Mouse (Mus musculus) hindbrain, embryonic 12.5 days (tissue): ENCODE results near the gene Asphd2. TPM values are rescaled to one million over a fixed set of nuclear protein-coding genes. Genes with fewer than 3 reads are reported as not detected.
"Not testable (repeated sequence)": the region's sequence is repeated elsewhere in the genome, so short reads cannot be mapped to it uniquely, and the experiment has no call there.

ENCODE experiments used
- ATAC-seq: fragments of 200-750 bp; cut with Nextera tagmentation; 2 replicates; pipeline ENCODE4 v1.8.0; 2017; ENCODE audit warnings: moderate TSS enrichment; ENCODE audit not compliant: low FRiP score
- H3K27ac ChIP-seq: fragments of 300-500 bp; sonication (generic); 2 replicates; pipeline ENCODE4 v1.5.1; 2016; ENCODE audit warnings: mild to moderate bottlenecking
- H3K27me3 ChIP-seq: fragments of 300-500 bp; sonication (generic); 2 replicates; pipeline ENCODE4 v1.6.1; 2016; ENCODE audit warnings: mild to moderate bottlenecking
- H3K36me3 ChIP-seq: fragments of 300-500 bp; sonication (generic); 2 replicates; pipeline ENCODE4 v1.6.1; 2016; ENCODE audit warnings: mild to moderate bottlenecking
- H3K4me1 ChIP-seq: fragments of 300-500 bp; sonication (generic); 2 replicates; pipeline ENCODE4 v1.6.1; 2016
- H3K4me2 ChIP-seq: fragments of 300-500 bp; sonication (generic); replicated peaks from 2 replicates; pipeline ENCODE4 v1.6.1; 2016; ENCODE audit warnings: mild to moderate bottlenecking
- H3K4me3 ChIP-seq: fragments of 300-500 bp; sonication (generic); 2 replicates; pipeline ENCODE4 v1.5.1; 2016; ENCODE audit warnings: mild to moderate bottlenecking
- H3K9ac ChIP-seq: fragments of 300-500 bp; sonication (generic); 2 replicates; pipeline ENCODE4 v1.6.1; 2016; ENCODE audit warnings: mild to moderate bottlenecking, moderate library complexity
- H3K9me3 ChIP-seq: fragments of 300-500 bp; sonication (generic); replicated peaks from 2 replicates; pipeline ENCODE4 v1.6.1; 2016; ENCODE audit warnings: mild to moderate bottlenecking
- WGBS: fragments of 180-500 bp; shearing (Covaris S2); methylation state at CpG from one replicate; pipeline ENCODE4 v1.1.7; 2016; 5-methylcytosine and 5-hydroxymethylcytosine counted together
- polyA plus RNA-seq: library from polyadenylated mRNA; unstranded; fragments of >200 nt; fragmentation: Nextera tagmentation; extraction: Ambion mirVana; gene quantifications from 2 replicates; pipeline ENCODE4 v1.2.1, GENCODE M21; 2016

The Asphd2 gene
- polyA plus RNA-seq, result 60.7 and 66.1 TPM in 2 replicates

- Histone ChIP-seq H3K4me2 (peak within 1 kb of the TSS; percentile 79), H3K9ac (peak within 1 kb of the TSS; percentile 76), H3K4me3 (peak within 1 kb of the TSS; percentile 65), H3K36me3 (peaks cover 11% of the 10 kb centered on the region), H3K9me3 (no peaks in the 10 kb centered on the region), H3K27ac (peak within 1 kb of the TSS; percentile 82), H3K4me1 (peaks cover 32% of the 10 kb centered on the region), H3K27me3 (peaks cover 7% of the 10 kb centered on the region)
- peak; percentile 90 for ATAC-seq
- WGBS, result 1% methylated on average over 63 of the region's 67 CpGs
Measured at GRCm38 (mm10) chr5:112394779-112395443, at the start of gene Asphd2. TSS of gene Asphd2 (minus strand) at chr5:112394866.

DNA sequence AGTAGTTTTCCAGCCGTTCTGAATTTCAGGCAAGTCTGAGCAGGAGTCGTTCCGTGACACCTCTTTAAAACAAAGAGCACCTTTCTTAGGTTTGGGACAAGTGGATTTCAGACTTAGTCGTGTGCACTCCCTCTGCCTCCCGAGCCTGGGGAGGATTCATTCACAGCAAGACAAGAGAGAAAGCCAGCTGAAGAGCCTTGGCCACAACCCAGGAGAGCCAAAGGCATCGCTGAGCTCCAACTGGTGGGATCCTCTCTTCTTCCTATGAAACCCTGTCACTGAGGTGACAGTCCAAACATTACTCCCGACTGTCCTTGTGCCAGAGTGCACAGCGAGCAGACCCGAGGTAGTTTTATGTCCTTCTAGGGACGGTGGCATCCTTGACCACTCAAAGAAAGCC, 43.9 kb upstream of the Asphd2 start:
- H3K27ac ChIP-seq, result no peak overlapping the region
- H3K4me2 ChIP-seq, result no peak overlapping the region
- ATAC-seq, result no peak
- H3K4me1 ChIP-seq, result no peaks in the 10 kb centered on the region
- H3K27me3 ChIP-seq, result peaks cover 12% of the 10 kb centered on the region
- 0 out of 2 replicates have a peak, but pooled peaks cover 3% of the 10 kb centered on the region for H3K36me3 ChIP-seq
- no peaks in the 10 kb centered on the region for H3K9me3 ChIP-seq
- 64% methylated on average over 10 of the region's 10 CpGs for WGBS
- H3K9ac ChIP-seq, result no peak overlapping the region
- H3K4me3 ChIP-seq, result no peak overlapping the region

DNA sequence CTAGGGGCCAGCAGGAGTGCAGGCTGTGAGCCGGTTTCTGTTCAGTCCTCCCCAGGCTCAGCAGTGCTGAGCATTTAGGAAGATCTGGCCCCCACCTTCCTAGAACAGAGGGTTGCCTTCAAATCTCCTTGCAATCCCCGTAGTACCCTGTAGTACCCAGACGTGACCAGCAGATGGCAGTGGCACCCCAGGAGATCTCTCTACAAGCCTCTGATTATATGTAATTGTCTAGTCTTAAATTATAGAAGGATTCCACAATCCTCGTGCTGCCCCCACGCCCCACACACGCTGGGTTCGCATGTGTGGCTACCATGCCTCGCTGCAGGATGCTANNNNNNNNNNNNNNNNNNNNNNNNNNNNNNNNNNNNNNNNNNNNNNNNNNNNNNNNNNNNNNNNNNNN, 38.3 kb upstream of the Asphd2 start:
- no peak overlapping the region for H3K4me2 ChIP-seq
- H3K27ac ChIP-seq, result no peak overlapping the region
- no peak for ATAC-seq
- WGBS, result 4% methylated on average over 8 of the region's 8 CpGs
- peaks cover 9% of the 10 kb centered on the region for H3K4me1 ChIP-seq
- no peaks in the 10 kb centered on the region for H3K9me3 ChIP-seq
- peaks cover 36% of the 10 kb centered on the region for H3K27me3 ChIP-seq
- H3K36me3 ChIP-seq, result no peaks in the 10 kb centered on the region
- H3K4me3 ChIP-seq, result no peak overlapping the region
- no peak overlapping the region for H3K9ac ChIP-seq

DNA sequence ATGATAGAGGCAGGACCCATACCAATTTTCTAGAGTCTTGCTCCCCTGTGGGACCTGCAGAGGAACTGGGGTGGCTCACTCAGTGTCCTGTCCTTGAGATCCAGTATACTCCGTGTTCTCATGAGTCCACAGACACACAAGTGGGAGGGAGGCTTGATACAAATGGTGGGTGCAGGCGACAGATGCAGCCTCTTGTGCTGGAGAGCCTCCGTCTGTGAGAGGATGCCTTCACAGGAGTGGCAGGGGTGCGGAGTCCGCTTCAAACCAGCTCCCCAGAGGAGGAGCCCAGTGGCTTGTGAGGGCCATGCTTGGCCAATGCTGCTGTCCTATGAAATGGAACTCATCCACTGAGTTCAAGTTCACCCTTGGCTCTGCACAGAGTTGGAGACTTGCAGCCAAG, 37.4 kb upstream of the Asphd2 start:
- no peak overlapping the region for H3K9ac ChIP-seq
- 61% methylated on average over 5 of the region's 5 CpGs for WGBS
- H3K27me3 ChIP-seq, result peaks cover 38% of the 10 kb centered on the region
- no peaks in the 10 kb centered on the region for H3K9me3 ChIP-seq
- H3K4me2 ChIP-seq, result no peak overlapping the region
- ATAC-seq, result no peak
- no peak overlapping the region for H3K27ac ChIP-seq
- no peak overlapping the region for H3K4me3 ChIP-seq
- peaks cover 9% of the 10 kb centered on the region for H3K4me1 ChIP-seq
- H3K36me3 ChIP-seq, result no peaks in the 10 kb centered on the region

GRCm38 (mm10) chr5:112431120-112431775, 36.6 kb upstream of the Asphd2 start:
- Histone ChIP-seq H3K9ac (no peak overlapping the region), H3K4me2 (0 out of 2 replicates have a peak overlapping the region, but pooled peaks have one; percentile 11), H3K9me3 (no peaks in the 10 kb centered on the region), H3K4me1 (peaks cover 9% of the 10 kb centered on the region), H3K4me3 (no peak overlapping the region), H3K27ac (no peak overlapping the region), H3K27me3 (peaks cover 38% of the 10 kb centered on the region), H3K36me3 (no peaks in the 10 kb centered on the region)
- no peak for ATAC-seq
- WGBS, result 30% methylated on average over 14 of the region's 14 CpGs

DNA sequence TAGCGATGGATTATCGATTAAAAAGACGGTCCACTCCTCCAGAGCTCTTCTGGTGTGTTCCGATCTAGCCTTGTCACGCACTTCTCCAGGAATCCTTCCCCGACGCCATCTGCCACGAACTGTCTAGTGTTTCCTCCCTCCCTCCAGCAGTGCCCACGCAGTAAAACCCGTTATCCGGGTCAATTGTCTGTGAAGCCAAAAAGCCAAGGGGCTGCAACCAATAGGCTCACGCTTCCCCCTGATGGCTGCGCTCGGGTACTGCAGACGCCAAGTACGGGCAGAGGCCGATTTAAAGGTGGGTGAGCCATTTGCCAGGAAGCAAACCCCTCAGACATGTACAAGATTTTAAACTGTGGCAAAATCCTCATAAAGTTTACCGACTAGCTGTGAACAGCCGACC, 34.3 kb upstream of the Asphd2 start:
- Histone ChIP-seq H3K36me3 (no peaks in the 10 kb centered on the region), H3K4me2 (peak overlapping the region; percentile 41), H3K9ac (0 out of 2 replicates have a peak overlapping the region, but pooled peaks have one; percentile 18), H3K4me1 (peaks cover 9% of the 10 kb centered on the region), H3K27me3 (peaks cover 44% of the 10 kb centered on the region), H3K27ac (no peak overlapping the region), H3K4me3 (no peak overlapping the region), H3K9me3 (no peaks in the 10 kb centered on the region)
- peak; percentile 47; the same call in 1 of the 2 replicates for ATAC-seq
- WGBS, result 16% methylated on average over 19 of the region's 19 CpGs

GRCm38 (mm10) chr5:112427283-112427682, 32.6 kb upstream of the Asphd2 start:
- Histone ChIP-seq H3K4me1 (peaks cover 9% of the 10 kb centered on the region), H3K36me3 (no peaks in the 10 kb centered on the region), H3K27ac (no peak overlapping the region), H3K9me3 (no peaks in the 10 kb centered on the region), H3K9ac (no peak overlapping the region), H3K4me3 (no peak overlapping the region), H3K27me3 (peaks cover 46% of the 10 kb centered on the region), H3K4me2 (no peak overlapping the region)
- WGBS, result 50% methylated on average over 2 of the region's 2 CpGs
- no peak for ATAC-seq

DNA sequence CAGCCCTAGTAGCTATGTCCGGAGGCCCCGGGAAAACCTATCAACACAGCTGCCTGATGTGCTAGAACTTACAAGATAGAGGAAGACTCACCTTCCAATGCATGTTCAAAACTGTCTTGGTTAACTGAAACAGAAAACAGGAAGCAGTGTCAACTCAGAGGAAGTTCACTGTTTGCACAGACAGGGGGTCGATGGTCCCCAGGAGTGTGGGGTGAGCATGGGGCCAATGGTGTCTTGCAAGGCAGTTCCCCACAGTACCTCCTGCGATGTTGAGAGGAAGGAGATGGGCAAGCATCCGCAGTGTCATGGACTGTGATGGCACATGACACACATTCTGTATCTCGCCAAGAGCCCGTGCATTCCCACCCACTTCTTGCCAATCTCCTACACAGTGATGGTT, 32.0 kb upstream of the Asphd2 start:
- 91% methylated on average over 7 of the region's 7 CpGs for WGBS
- no peak overlapping the region for H3K27ac ChIP-seq
- H3K4me1 ChIP-seq, result peaks cover 5% of the 10 kb centered on the region
- ATAC-seq, result no peak
- no peak overlapping the region for H3K9ac ChIP-seq
- no peak overlapping the region for H3K4me2 ChIP-seq
- H3K9me3 ChIP-seq, result no peaks in the 10 kb centered on the region
- H3K36me3 ChIP-seq, result peaks cover 4% of the 10 kb centered on the region
- peaks cover 41% of the 10 kb centered on the region for H3K27me3 ChIP-seq
- no peak overlapping the region for H3K4me3 ChIP-seq

DNA sequence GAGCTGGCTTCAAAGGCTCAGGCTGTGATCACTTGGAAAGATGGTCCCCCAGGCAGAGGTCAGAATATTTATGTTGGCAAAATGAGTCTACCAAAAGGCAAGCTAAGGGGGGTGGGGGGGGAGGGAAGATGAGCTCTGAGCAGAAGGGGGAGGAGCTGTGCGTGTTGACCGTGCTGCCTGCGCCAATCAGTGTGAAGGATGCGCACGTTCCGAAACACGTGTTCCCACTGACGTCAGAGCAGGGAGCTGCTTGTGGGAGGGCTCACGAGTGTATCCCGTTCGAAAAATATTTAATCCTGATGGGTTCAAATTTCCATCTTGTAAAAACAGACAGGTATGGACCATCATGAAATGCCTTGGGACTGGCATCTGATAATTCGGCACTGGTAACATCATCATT, 24.9 kb upstream of the Asphd2 start:
- no peak for ATAC-seq
- peaks cover 18% of the 10 kb centered on the region for H3K4me1 ChIP-seq
- peaks cover 9% of the 10 kb centered on the region for H3K36me3 ChIP-seq
- H3K4me3 ChIP-seq, result no peak overlapping the region
- H3K4me2 ChIP-seq, result peak overlapping the region; percentile 1; the same call in 1 of the 2 replicates
- H3K9ac ChIP-seq, result no peak overlapping the region
- WGBS, result 27% methylated on average over 12 of the region's 12 CpGs
- no peaks in the 10 kb centered on the region for H3K9me3 ChIP-seq
- H3K27me3 ChIP-seq, result peaks cover 19% of the 10 kb centered on the region
- H3K27ac ChIP-seq, result no peak overlapping the region

DNA sequence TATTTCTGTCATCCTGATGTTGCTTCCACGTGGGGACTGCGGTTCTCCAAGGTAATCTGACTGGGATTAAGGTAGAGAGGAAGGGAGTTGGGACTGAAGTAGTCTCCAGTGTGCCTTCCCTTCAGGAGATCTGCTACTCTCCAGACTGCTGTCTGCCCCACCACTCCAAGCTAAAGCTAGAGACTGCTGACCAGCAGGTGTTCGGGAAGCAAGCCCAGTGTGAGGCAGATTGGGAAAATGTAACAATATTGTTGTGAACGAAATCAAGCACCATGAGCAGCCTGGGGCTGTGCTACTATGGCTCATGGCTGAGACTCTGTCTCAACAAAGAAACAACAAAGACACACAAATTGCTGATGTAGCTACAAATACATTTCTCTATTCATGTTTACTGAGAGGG, 23.4 kb upstream of the Asphd2 start:
- Histone ChIP-seq H3K27ac (peak overlapping the region; percentile 44; the same call in 1 of the 2 replicates), H3K4me3 (no peak overlapping the region), H3K9ac (no peak overlapping the region), H3K27me3 (peaks cover 11% of the 10 kb centered on the region; the same call in 1 of the 2 replicates), H3K4me1 (peaks cover 18% of the 10 kb centered on the region), H3K9me3 (no peaks in the 10 kb centered on the region), H3K4me2 (no peak overlapping the region), H3K36me3 (peaks cover 9% of the 10 kb centered on the region)
- no peak for ATAC-seq
- 57% methylated on average over 4 of the region's 4 CpGs for WGBS

GRCm38 (mm10) chr5:112416673-112417072, 22.0 kb upstream of the Asphd2 start:
- Histone ChIP-seq H3K4me3 (no peak overlapping the region), H3K36me3 (peaks cover 6% of the 10 kb centered on the region; the same call in 1 of the 2 replicates), H3K4me2 (no peak overlapping the region), H3K9ac (no peak overlapping the region), H3K9me3 (no peaks in the 10 kb centered on the region), H3K27ac (peak overlapping the region; percentile 83), H3K4me1 (peaks cover 26% of the 10 kb centered on the region), H3K27me3 (peaks cover 10% of the 10 kb centered on the region; the same call in 1 of the 2 replicates)
- peak; percentile 78 for ATAC-seq
- 41% methylated on average over 5 of the region's 5 CpGs for WGBS

DNA sequence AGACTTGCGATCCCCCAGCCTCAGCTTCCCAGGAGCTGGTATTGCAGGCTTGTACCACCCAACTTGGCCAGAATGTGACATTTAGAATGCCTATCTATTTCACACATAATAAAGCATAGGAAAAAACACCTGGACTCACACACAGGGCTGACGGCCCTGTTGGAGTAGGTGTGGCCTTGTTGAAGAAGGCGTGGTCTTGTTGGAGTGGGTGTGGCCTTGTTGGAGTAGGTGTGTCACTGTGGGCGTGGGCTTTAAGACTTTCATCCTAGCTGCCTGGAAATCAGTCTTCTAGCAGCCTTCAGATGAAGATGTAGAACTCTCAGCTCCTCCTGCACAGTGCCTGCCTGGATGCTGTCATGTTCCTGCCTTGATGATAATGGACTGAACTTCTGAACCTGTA, 18.1 kb upstream of the Asphd2 start:
- not testable (repeated sequence) for H3K27ac ChIP-seq, H3K27me3 ChIP-seq, H3K4me3 ChIP-seq, H3K36me3 ChIP-seq, H3K9me3 ChIP-seq, H3K9ac ChIP-seq, H3K4me2 ChIP-seq, ATAC-seq
- WGBS, result 83% methylated on average over 4 of the region's 4 CpGs
- peaks cover 38% of the 10 kb centered on the region for H3K4me1 ChIP-seq
